Mouse (Mus musculus) CD4-positive, CD25-positive, alpha-beta regulatory T cell (primary cell): Measurements from ENCODE around the gene Ccdc174. TPM values are rescaled to one million over a fixed set of nuclear protein-coding genes. Genes with fewer than 3 reads are reported as not detected.

ENCODE experiments used
- polyA plus RNA-seq: library from polyadenylated mRNA; unstranded; fragments of 100-300 nt; shearing (Covaris generic); gene quantifications from one replicate; pipeline ENCODE4 v1.2.1, GENCODE M21; 2017

Ccdc174 gene
- 35.8 TPM for polyA plus RNA-seq

DNA sequence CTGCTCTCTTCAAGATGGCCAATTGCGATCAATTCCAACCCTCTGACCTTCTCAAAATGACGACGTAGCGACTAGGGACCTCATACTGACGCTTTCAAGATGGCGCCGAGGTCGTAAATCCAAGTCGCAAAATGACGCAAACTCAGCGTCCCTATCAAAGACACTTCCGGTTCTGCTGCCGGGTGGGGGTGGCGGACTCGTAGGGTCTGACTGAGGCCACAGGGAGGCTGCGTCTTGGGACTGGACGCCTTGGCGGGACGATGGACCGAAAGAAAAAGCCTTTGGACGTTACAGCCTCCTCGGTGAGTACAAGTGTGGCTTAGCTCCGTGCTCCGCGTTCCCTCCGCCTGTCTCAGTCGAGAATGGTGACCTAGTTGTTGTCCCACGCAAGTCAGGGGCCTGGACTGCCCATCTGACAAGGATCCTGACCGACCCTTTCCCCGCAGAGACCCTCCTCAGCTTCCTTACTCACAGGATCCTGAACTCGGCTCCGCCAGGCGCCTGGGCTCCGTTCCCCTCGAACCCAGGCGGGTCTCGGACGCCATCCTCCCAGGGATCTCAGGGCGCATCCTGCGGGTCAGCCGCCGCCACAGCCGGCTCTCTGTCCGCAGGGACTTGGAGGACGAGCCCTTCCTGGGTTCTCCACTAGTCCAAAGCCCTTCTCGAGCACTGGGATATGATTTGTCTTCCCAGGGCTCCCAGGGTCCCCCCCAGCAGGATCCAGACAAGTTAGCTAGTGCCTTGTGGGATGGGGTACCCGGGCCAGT, at the start of gene Ccdc174:
TSS of gene Ccdc174 (plus strand) at position 169 of the 767 bp plus-strand sequence.

DNA sequence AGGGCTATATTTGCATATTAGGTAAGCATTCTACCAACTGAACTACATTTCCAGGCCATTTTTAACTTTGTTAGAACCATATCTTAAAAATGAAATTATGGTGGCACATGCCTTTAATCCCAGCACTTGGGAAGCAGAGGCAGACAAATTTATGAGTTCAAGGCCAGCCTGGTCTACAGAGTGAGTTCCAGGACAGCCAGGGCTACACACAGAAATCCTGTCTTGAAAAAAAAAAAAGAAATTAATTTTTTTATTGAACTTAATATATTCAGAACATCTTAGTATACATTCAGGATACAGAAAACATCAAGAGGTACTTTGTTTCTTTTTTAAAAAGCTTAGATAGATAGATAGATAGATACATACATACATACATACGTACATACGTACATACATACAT, 24.7 kb downstream of the Ccdc174 start, which contains the start of gene 4930590J08Rik:
TSS of gene 4930590J08Rik (plus strand) at position 301 of the 400 bp plus-strand sequence.

Other genes with a start within 250 kb of the Ccdc174 start
- gene Slc6a6, start 194.0 kb upstream of the Ccdc174 start, polyA plus RNA-seq: 87.2 TPM
- gene Grip2, start 50.8 kb upstream of the Ccdc174 start, polyA plus RNA-seq: 0.10 TPM
- gene 4930590J08Rik, start 24.8 kb downstream of the Ccdc174 start, polyA plus RNA-seq: not detected
- 0.13 TPM for gene Fgd5, start 100.8 kb downstream of the Ccdc174 start, polyA plus RNA-seq
- gene Nr2c2, start 213.3 kb downstream of the Ccdc174 start, polyA plus RNA-seq: 81.7 TPM